ENCODE assay signal across 13 mouse cellular contexts in the genomic region with DNA sequence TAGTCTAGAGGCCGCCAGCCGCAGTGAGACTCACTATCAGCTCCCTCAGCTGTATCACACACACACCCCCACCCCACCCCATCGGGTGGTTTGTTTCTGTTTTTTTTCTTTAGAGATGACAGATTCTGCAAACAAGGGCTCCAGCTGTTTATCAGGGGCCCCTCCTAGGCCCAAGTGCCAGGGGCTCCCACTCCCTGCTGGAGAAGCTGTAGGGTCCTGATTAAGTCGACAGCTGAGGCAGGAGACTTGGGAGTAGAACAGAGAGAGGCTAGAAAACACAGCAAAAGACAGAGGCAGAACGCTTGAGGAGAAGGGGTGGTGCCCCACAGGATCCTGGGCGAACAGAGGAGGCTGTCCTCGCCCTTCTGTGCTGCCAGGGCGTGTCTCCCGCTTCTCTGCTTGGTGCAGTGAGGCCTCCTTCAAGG. TPM values are rescaled to one million over a fixed set of nuclear protein-coding genes. Genes with fewer than 3 reads are reported as not detected.
DNase-seq lines count a peak whose midpoint lies in the region; ATAC-seq and TF ChIP-seq lines count a peak whose summit lies in the region.
"Had no signal": no experiment of that assay in that cellular context is flagged by ENCODE, and none has a peak within 500 bp of the region (broad histone marks: within the 10 kb centered on the region; RNA-seq: fewer than 3 reads in every experiment).

No protein-coding gene starts in this region.

- no peaks in the 10 kb centered on the region for H3K9me3 ChIP-seq in heart, embryonic 13.5 days
- no peaks in the 10 kb centered on the region for H3K9me3 ChIP-seq in liver, embryonic 14.5 days (ENCODE audit: control insufficient read depth, low read length)
- H3K9me3 ChIP-seq: limb, embryonic 13.5 days had no signal

- TF ChIP-seq CTCF in liver, embryonic 14.5 days (IDR thresholded peaks at IDR 0.05; ENCODE audit: low read depth) = peak; percentile 31; the same call in 1 of the 2 replicates
- TF ChIP-seq CTCF in thymus, adult 2 months (IDR thresholded peaks at IDR 0.05; ENCODE audit: borderline replicate concordance, control insufficient read depth, extremely low read depth, insufficient read depth, low read length, poor library complexity) = no peak

- H3K4me2 ChIP-seq in heart, embryonic 13.5 days = peak overlapping the region; percentile 22; the same call in 1 of the 2 replicates
- H3K4me2 ChIP-seq in liver, embryonic 14.5 days (ENCODE audit: low read depth) = peak overlapping the region; percentile 72
- H3K4me2 ChIP-seq: limb, embryonic 13.5 days had no signal

- no peak for DNase-seq in heart, postnatal 10 days
- DNase-seq in c-Kit-positive CD71-positive TER-119-negative erythroid progenitor cells, embryonic 14.5 days (ENCODE audit: low read depth) = peak; percentile 92
- peak; percentile 92 to 94 (median 94) for DNase-seq in liver, embryonic 14.5 days (ENCODE audit: low read depth in 3 of 3, low spot score in 3 of 3)
- DNase-seq in thymus, adult 2 months = peak; percentile 72
- DNase-seq in urinary bladder, postnatal 36 days (ENCODE audit: low spot score in 2 of 2) = no peak
- no peak for DNase-seq in embryo, embryonic 9.5 days (ENCODE audit: extremely low spot score)
- DNase-seq: adrenal gland, postnatal 14 days; heart, adult 11 months; right cerebral cortex, postnatal 14 days had no signal

- no peaks in the 10 kb centered on the region for H3K36me3 ChIP-seq in heart, embryonic 13.5 days
- H3K36me3 ChIP-seq in liver, embryonic 14.5 days (replicated peaks; ENCODE audit: control insufficient read depth, insufficient read depth, low read depth) = no peaks in the 10 kb centered on the region
- peaks cover 20% of the 10 kb centered on the region for H3K36me3 ChIP-seq in thymus, adult 2 months (ENCODE audit: control insufficient read depth, insufficient read depth, low read length)
- H3K36me3 ChIP-seq: limb, embryonic 13.5 days had no signal

- ATAC-seq in heart, embryonic 13.5 days (ENCODE audit: extremely low read depth, insufficient number of reproducible peaks, low FRiP score, low TSS enrichment) = peak; percentile 48
- peak; percentile 93 for ATAC-seq in liver, embryonic 14.5 days (ENCODE audit: insufficient read depth)
- no peak for ATAC-seq in granulocyte monocyte progenitor cell, adult 5-6 weeks (replicated peaks; ENCODE audit: poor library complexity, severe bottlenecking)

- peak overlapping the region; percentile 67 for H3K27ac ChIP-seq in heart, embryonic 13.5 days (replicated peaks)
- H3K27ac ChIP-seq in liver, embryonic 14.5 days = peak overlapping the region; percentile 99
- H3K27ac ChIP-seq in thymus, adult 2 months (ENCODE audit: control insufficient read depth, insufficient read depth, low read length) = peak overlapping the region; percentile 97
- H3K27ac ChIP-seq: kidney, postnatal 0 days; limb, embryonic 13.5 days had no signal

- TF ChIP-seq POLR2A in thymus, adult 2 months (IDR thresholded peaks at IDR 0.05; ENCODE audit: control insufficient read depth, extremely low read depth, insufficient read depth, low read length, poor library complexity) = 0 out of 2 replicates have a peak, but pooled peaks have one; percentile 28

- TF ChIP-seq EP300 in liver, embryonic 14.5 days (IDR thresholded peaks at IDR 0.05; ENCODE audit: low read depth) = peak; percentile 97

- 47% methylated on average over 9 of the region's 9 CpGs for WGBS in heart, embryonic 13.5 days
- WGBS in liver, embryonic 14.5 days (ENCODE audit: insufficient replicate concordance) = 7% methylated on average over 9 of the region's 9 CpGs
- 9% methylated on average over 9 of the region's 9 CpGs for WGBS in thymus, adult 2 months

- no peaks in the 10 kb centered on the region for H3K27me3 ChIP-seq in heart, embryonic 13.5 days (replicated peaks)
- no peaks in the 10 kb centered on the region for H3K27me3 ChIP-seq in liver, embryonic 14.5 days (ENCODE audit: control insufficient read depth, insufficient read depth, low read length)
- no peaks in the 10 kb centered on the region for H3K27me3 ChIP-seq in thymus, adult 2 months (ENCODE audit: control insufficient read depth, insufficient read depth, low read length)
- H3K27me3 ChIP-seq: limb, embryonic 13.5 days had no signal

- intact Hi-C loops in heart, postnatal 10 days (cut with DNase I) = no loop called here

- H3K4me1 ChIP-seq in heart, embryonic 13.5 days = peaks cover 19% of the 10 kb centered on the region
- H3K4me1 ChIP-seq in liver, embryonic 14.5 days (replicated peaks; ENCODE audit: control insufficient read depth in 2 of 2, insufficient read depth in 2 of 2, low read length in 1 of 2) = peaks cover 57 to 65% of the 10 kb centered on the region in 2 experiments
- peaks cover 64% of the 10 kb centered on the region for H3K4me1 ChIP-seq in thymus, adult 2 months (replicated peaks; ENCODE audit: control insufficient read depth, insufficient read depth, low read length)
- H3K4me1 ChIP-seq: limb, embryonic 13.5 days had no signal

- peak overlapping the region; percentile 56 for H3K9ac ChIP-seq in heart, embryonic 13.5 days
- H3K9ac ChIP-seq in liver, embryonic 14.5 days (replicated peaks) = peak overlapping the region; percentile 76
- H3K9ac ChIP-seq: limb, embryonic 13.5 days had no signal

- no peak overlapping the region for H3K4me3 ChIP-seq in heart, embryonic 13.5 days
- peak overlapping the region; percentile 24 to 53 for H3K4me3 ChIP-seq in liver, embryonic 14.5 days (ENCODE audit: insufficient read depth in 1 of 2, low read depth in 2 of 2, low read length in 2 of 2)
- no peak overlapping the region for H3K4me3 ChIP-seq in thymus, adult 2 months (ENCODE audit: control insufficient read depth, insufficient read depth, low read length)
- H3K4me3 ChIP-seq: limb, embryonic 13.5 days had no signal

RNA-seq across cellular contexts. Expression of a gene that starts 31.0 kb away (rescaled TPM):
- polyA plus RNA-seq in heart, embryonic 13.5 days (2015; fragmentation: Nextera tagmentation; extraction: Ambion mirVana) = 451 and 478 TPM in 2 replicates
- 100 to 1,000 TPM; 119 to 132 TPM for total RNA-seq in heart, postnatal 10 days (2021)
- 195 and 227 TPM in 2 replicates for polyA plus RNA-seq in liver, embryonic 14.5 days (2012; rRNA removed)
- polyA plus RNA-seq in liver, embryonic 14.5 days (2014; fragmentation: Nextera tagmentation; extraction: Ambion mirVana) = 379 and 451 TPM in 2 replicates
- 1,622 and 2,069 TPM in 2 replicates for polyA plus RNA-seq in thymus, adult 2 months (2012; rRNA removed)
- total RNA-seq in granulocyte monocyte progenitor cell, adult 5-6 weeks (2014; fragmentation: Nextera tagmentation) = 99.8 and 128 TPM in 2 replicates
- total RNA-seq in granulocyte monocyte progenitor cell, adult 5-6 weeks (2017) = 35.5 and 35.9 TPM in 2 replicates

RNA-seq across cellular contexts. Expression of a gene that starts 33.7 kb away (rescaled TPM):
- polyA plus RNA-seq in heart, embryonic 13.5 days (2015; fragmentation: Nextera tagmentation; extraction: Ambion mirVana) = 18.4 and 19.4 TPM in 2 replicates
- 10 to 100 TPM; 14.0 to 15.5 TPM for total RNA-seq in heart, postnatal 10 days (2021)
- 13.8 and 15.5 TPM in 2 replicates for polyA plus RNA-seq in liver, embryonic 14.5 days (2012; rRNA removed)
- 10.4 and 11.8 TPM in 2 replicates for polyA plus RNA-seq in liver, embryonic 14.5 days (2014; fragmentation: Nextera tagmentation; extraction: Ambion mirVana)
- polyA plus RNA-seq in thymus, adult 2 months (2012; rRNA removed) = 68.2 and 74.3 TPM in 2 replicates
- 13.9 and 23.8 TPM in 2 replicates for total RNA-seq in granulocyte monocyte progenitor cell, adult 5-6 weeks (2014; fragmentation: Nextera tagmentation)
- 34.7 and 40.9 TPM in 2 replicates for total RNA-seq in granulocyte monocyte progenitor cell, adult 5-6 weeks (2017)

Comparison
In these comparisons a context has a peak if more than half of its experiments do, and no peak if none do; other contexts are left out.
1. H3K4me3 ChIP-seq: peak in liver, embryonic 14.5 days (2 of 2); none in heart, embryonic 13.5 days (single experiment) and thymus, adult 2 months (single experiment).
2. DNase-seq: peak in c-Kit-positive CD71-positive TER-119-negative erythroid progenitor cells, embryonic 14.5 days (single experiment), liver, embryonic 14.5 days (3 of 3) and thymus, adult 2 months (single experiment); none in heart, postnatal 10 days (0 of 2), urinary bladder, postnatal 36 days (0 of 2) and embryo, embryonic 9.5 days (single experiment).
3. Peak in every context shown above with its lines, with median percentiles within 50 percentile points of each other: H3K27ac ChIP-seq.